Mouse (Mus musculus) stomach, embryonic 16.5 days (tissue): ENCODE measurements around the gene Galns. TPM values are rescaled to one million over a fixed set of nuclear protein-coding genes. Genes with fewer than 3 reads are reported as not detected.

Experiments
- ATAC-seq: fragments of 200-750 bp; cut with Nextera tagmentation; 2 replicates; pipeline ENCODE4 v1.8.0; 2017; ENCODE audit warnings: moderate number of reproducible peaks, moderate TSS enrichment; ENCODE audit not compliant: insufficient read depth, low FRiP score
- H3K27ac ChIP-seq: fragments of 300-500 bp; sonication (generic); 2 replicates; pipeline ENCODE4 v1.5.1; 2014; ENCODE audit warnings: low read length
- H3K27me3 ChIP-seq: fragments of 300-500 bp; sonication (generic); 2 replicates; pipeline ENCODE4 v1.6.1; 2014; ENCODE audit warnings: low read length, control low read depth, mixed read lengths; ENCODE audit not compliant: control insufficient read depth, insufficient read depth
- H3K36me3 ChIP-seq: fragments of 300-500 bp; sonication (generic); 2 replicates; pipeline ENCODE4 v1.6.1; 2014; ENCODE audit warnings: low read length; ENCODE audit not compliant: control insufficient read depth, insufficient read depth
- H3K4me1 ChIP-seq: fragments of 300-500 bp; sonication (generic); 2 replicates; pipeline ENCODE4 v1.6.1; 2014; ENCODE audit warnings: low read length, control low read depth, mixed read lengths; ENCODE audit not compliant: control insufficient read depth, insufficient read depth
- H3K4me2 ChIP-seq: fragments of 300-500 bp; sonication (generic); 2 replicates; pipeline ENCODE4 v1.6.1; 2014; ENCODE audit warnings: low read depth, low read length, mixed read lengths
- H3K4me3 ChIP-seq: fragments of 300-500 bp; sonication (generic); replicated peaks from 2 replicates; pipeline ENCODE4 v1.5.1; 2014; ENCODE audit warnings: mild to moderate bottlenecking, low read length
- H3K9ac ChIP-seq: fragments of 300-500 bp; sonication (generic); 2 replicates; pipeline ENCODE4 v1.6.1; 2014; ENCODE audit warnings: low read length
- H3K9me3 ChIP-seq: fragments of 300-500 bp; sonication (generic); replicated peaks from 2 replicates; pipeline ENCODE4 v1.6.1; 2016; ENCODE audit warnings: low read length, control low read depth; ENCODE audit not compliant: control insufficient read depth
- WGBS: fragments of 180-500 bp; shearing (Covaris S2); extraction: QIAGEN DNeasy Blood & Tissue Kit; methylation state at CpG from one replicate; pipeline ENCODE4 v1.1.7; 2014; 5-methylcytosine and 5-hydroxymethylcytosine counted together
- polyA plus RNA-seq: library from polyadenylated mRNA; unstranded; fragments of >200 nt; fragmentation: Nextera tagmentation; extraction: Ambion mirVana; gene quantifications from 2 replicates; pipeline ENCODE4 v1.2.1, GENCODE M21; 2015

Galns gene
- polyA plus RNA-seq, 1 experiment from 2014 or later, result 14.8 TPM

DNA sequence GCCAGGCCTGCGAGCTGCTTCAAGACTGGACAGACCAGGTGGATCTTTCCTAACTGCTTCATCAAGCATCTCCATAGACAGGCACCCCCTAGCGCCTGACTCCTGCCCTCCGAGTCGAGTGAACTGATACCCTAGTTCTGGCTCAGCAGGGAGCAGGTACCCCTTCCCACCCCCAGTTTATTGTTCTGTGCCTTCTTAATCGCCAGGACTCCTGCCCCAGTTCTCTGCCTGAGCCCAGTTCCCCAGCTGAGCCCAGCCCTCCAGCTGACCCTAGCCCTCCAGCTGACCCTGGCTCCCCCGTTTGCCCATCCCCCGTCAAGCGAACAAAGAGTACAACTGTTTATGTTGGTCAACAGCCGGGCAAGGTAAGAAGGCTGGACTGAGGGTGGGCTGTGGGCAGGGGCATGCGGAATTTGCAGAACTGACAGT, 42.4 kb downstream of the Galns start:
- H3K4me1 ChIP-seq, result peaks cover 23% of the 10 kb centered on the region
- no peaks in the 10 kb centered on the region for H3K9me3 ChIP-seq
- peak overlapping the region; percentile 92 for H3K9ac ChIP-seq
- peak overlapping the region; percentile 85 for H3K4me3 ChIP-seq
- 9% methylated on average over 10 of the region's 10 CpGs for WGBS
- H3K36me3 ChIP-seq, result peaks cover 21% of the 10 kb centered on the region
- no peaks in the 10 kb centered on the region for H3K27me3 ChIP-seq
- no peak for ATAC-seq
- peak overlapping the region; percentile 74 for H3K4me2 ChIP-seq
- no peak overlapping the region for H3K27ac ChIP-seq

GRCm38 (mm10) chr8:122568109-122568504, 43.2 kb downstream of the Galns start:
- no peak for ATAC-seq
- peaks cover 23% of the 10 kb centered on the region for H3K4me1 ChIP-seq

GRCm38 (mm10) chr8:122567361-122568108, 43.7 kb downstream of the Galns start, which contains the start of gene Cdt1:
TSS of gene Cdt1 (plus strand) at chr8:122568015.
- Histone ChIP-seq H3K27me3 (no peaks in the 10 kb centered on the region), H3K36me3 (peaks cover 18% of the 10 kb centered on the region), H3K27ac (peak within 1 kb of the TSS; percentile 97), H3K4me1 (peaks cover 23% of the 10 kb centered on the region), H3K9ac (peak within 1 kb of the TSS; percentile 92), H3K9me3 (no peaks in the 10 kb centered on the region), H3K4me2 (peak within 1 kb of the TSS; percentile 74), H3K4me3 (peak within 1 kb of the TSS; percentile 85)
- under 1% methylated on average over 61 of the region's 62 CpGs for WGBS
- peak; percentile 97 for ATAC-seq

More at GRCm38 (mm10) chr8:122568109-122568504, 43.2 kb downstream of the Galns start:
- Histone ChIP-seq H3K4me3 (peak overlapping the region; percentile 85), H3K27me3 (no peaks in the 10 kb centered on the region), H3K9me3 (no peaks in the 10 kb centered on the region), H3K4me2 (peak overlapping the region; percentile 74), H3K27ac (peak overlapping the region; percentile 97), H3K36me3 (peaks cover 21% of the 10 kb centered on the region), H3K9ac (peak overlapping the region; percentile 92)
- WGBS, result under 1% methylated on average over 34 of the region's 34 CpGs

DNA sequence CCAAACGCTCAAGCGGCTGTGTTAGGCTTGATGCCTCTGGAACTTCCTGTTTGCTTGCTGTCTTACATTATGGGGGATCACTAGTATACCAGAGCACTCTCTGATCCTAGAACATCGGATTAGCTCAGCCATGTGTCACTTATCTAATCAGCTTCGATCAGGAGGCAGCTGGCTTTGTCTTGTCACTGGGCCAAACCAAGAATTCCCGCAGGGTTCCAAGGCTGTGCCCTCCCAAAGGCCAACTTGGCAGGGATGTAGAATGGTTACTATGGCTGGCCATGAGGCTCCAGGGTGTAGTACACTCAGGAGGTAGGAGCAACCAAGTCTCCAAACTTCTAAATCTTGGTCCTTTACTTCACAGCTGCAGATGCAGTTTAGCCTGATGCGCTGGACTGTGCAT, 44.5 kb downstream of the Galns start:
- peaks cover 23% of the 10 kb centered on the region for H3K4me1 ChIP-seq
- no peaks in the 10 kb centered on the region for H3K9me3 ChIP-seq
- no peaks in the 10 kb centered on the region for H3K27me3 ChIP-seq
- ATAC-seq, result no peak
- H3K4me3 ChIP-seq, result peak overlapping the region; percentile 85
- 28% methylated on average over 6 of the region's 6 CpGs for WGBS
- peak overlapping the region; percentile 74 for H3K4me2 ChIP-seq
- peaks cover 10% of the 10 kb centered on the region; the same call in 1 of the 2 replicates for H3K36me3 ChIP-seq
- peak overlapping the region; percentile 97 for H3K27ac ChIP-seq
- H3K9ac ChIP-seq, result peak overlapping the region; percentile 77

GRCm38 (mm10) chr8:122564363-122565352, 46.6 kb downstream of the Galns start:
- Histone ChIP-seq H3K9ac (no peak overlapping the region), H3K4me2 (no peak overlapping the region), H3K36me3 (no peaks in the 10 kb centered on the region), H3K4me1 (peaks cover 22% of the 10 kb centered on the region), H3K9me3 (no peaks in the 10 kb centered on the region), H3K27ac (peak overlapping the region; percentile 27; the same call in 1 of the 2 replicates), H3K27me3 (no peaks in the 10 kb centered on the region), H3K4me3 (no peak overlapping the region)
- WGBS, result 75% methylated on average over 25 of the region's 25 CpGs
- ATAC-seq, result no peak

- Histone ChIP-seq H3K4me1 (peaks cover 8% of the 10 kb centered on the region), H3K9me3 (no peaks in the 10 kb centered on the region), H3K36me3 (no peaks in the 10 kb centered on the region), H3K9ac (no peak overlapping the region), H3K27me3 (no peaks in the 10 kb centered on the region), H3K4me2 (no peak overlapping the region), H3K27ac (no peak overlapping the region), H3K4me3 (no peak overlapping the region)
- 69% methylated on average over 5 of the region's 5 CpGs for WGBS
- no peak for ATAC-seq
These were observed 50.1 kb downstream of the Galns start for GRCm38 (mm10) chr8:122561199-122561598.

GRCm38 (mm10) chr8:122558671-122559349, 52.5 kb downstream of the Galns start:
- peaks cover 6% of the 10 kb centered on the region; the same call in 1 of the 2 replicates for H3K4me1 ChIP-seq
- H3K9me3 ChIP-seq, result no peaks in the 10 kb centered on the region
- H3K36me3 ChIP-seq, result no peaks in the 10 kb centered on the region
- ATAC-seq, result peak; percentile 45; the same call in 1 of the 2 replicates
- H3K4me3 ChIP-seq, result no peak overlapping the region
- 0 out of 2 replicates have a peak overlapping the region, but pooled peaks have one; percentile 10 for H3K9ac ChIP-seq
- H3K27ac ChIP-seq, result peak overlapping the region; percentile 31; the same call in 1 of the 2 replicates
- no peak overlapping the region for H3K4me2 ChIP-seq
- no peaks in the 10 kb centered on the region for H3K27me3 ChIP-seq
- 13% methylated on average over 12 of the region's 12 CpGs for WGBS

DNA sequence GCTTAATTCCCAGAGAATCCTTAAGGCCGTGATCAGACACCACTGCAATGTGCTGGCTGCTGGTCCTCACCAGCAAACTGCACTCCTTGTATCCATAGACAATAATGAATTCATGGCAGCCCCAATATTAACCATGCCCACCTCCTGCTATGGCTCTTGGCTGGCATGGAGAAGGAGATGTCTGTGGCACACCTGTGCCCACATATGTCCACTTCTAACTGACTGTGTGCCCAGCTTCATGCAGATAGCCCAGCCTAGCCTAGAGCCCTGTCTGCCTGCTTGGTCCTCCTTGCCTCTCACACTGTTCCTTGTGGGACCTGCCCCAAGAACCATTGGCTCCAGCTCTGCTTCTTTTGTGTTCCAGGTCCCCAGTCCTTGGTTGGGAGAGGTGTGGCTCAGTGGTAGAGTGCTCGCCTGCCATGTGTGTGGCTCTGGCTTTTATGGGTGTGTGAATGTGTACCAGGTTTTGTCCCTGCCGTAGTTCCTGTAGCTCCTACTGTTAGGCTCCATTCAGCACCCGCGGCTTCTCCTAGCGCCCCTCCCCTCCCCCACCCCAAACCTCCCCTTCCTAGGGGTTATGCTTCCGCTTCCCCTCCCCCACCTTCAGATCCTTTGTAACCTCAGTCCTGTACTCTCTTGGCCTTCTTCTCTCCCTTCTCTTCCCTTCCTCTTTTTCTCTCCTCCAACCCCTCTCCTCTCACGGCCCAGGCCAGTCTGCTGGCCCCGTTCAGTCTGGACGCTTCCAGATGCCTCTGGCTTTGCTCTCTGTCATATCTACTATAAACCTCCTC, 53.8 kb downstream of the Galns start:
- ATAC-seq, result no peak
- Histone ChIP-seq H3K9ac (no peak overlapping the region), H3K4me3 (no peak overlapping the region), H3K4me1 (peaks cover 6% of the 10 kb centered on the region; the same call in 1 of the 2 replicates), H3K36me3 (no peaks in the 10 kb centered on the region), H3K27me3 (no peaks in the 10 kb centered on the region), H3K9me3 (no peaks in the 10 kb centered on the region), H3K27ac (peak overlapping the region; percentile 72), H3K4me2 (no peak overlapping the region)
- WGBS, result 35% methylated on average over 10 of the region's 10 CpGs
